Mouse (Mus musculus): Measurements from ENCODE around the gene Cbx8.

GRCm38 (mm10) chr11:119057291-119057690 lies 16.5 kb upstream of the Cbx8 start:
- TF ChIP-seq CTCF (IDR thresholded peaks at IDR 0.05; ENCODE audit: extremely low read depth, insufficient read length, insufficient replicate concordance, low read depth, low read length) (no peak), POLR2A (IDR thresholded peaks at IDR 0.05; ENCODE audit: low read depth, low read length) (no peak)

All from small intestine, adult 2 months (tissue).